Mouse (Mus musculus) spleen, adult 2 months (tissue): Measurements from ENCODE around the gene Nbea.

ENCODE experiments used
- CTCF ChIP-seq: fragments of 200-500 bp; IDR thresholded peaks from 2 replicates; pipeline ENCODE4 v1.5.1; 2011; ENCODE audit warnings: mild to moderate bottlenecking, inconsistent platforms; ENCODE audit not compliant: insufficient read depth, insufficient read length, insufficient replicate concordance; ENCODE audit errors: extremely low read depth
- POLR2A ChIP-seq: fragments of 200-500 bp; IDR thresholded peaks from 2 replicates; pipeline ENCODE4 v1.6.1; 2011; ENCODE audit warnings: low read depth, low read length, inconsistent platforms

DNA sequence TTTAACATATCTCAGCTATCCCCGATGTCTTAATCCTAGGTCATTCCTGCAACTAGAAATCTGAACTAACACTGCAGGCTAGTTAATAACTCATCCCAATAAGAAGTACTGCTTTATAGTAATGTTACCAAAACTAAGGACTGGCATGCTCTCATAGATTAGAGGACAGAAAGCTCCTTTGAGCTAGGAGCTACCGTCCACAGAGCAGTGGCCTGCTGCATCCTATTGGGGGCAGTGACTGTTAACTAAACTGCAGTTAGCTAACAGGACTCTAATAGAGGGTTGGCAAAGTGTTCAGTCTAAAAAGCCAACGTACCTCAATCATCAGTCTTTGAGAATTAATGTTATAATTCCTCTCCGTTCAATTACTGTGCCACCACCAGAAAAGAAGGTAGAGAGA, 348.3 kb downstream of the Nbea start:
- TF ChIP-seq CTCF (no peak), POLR2A (no peak)
